Mouse (Mus musculus): ENCODE results near the gene Arvcf.

DNA sequence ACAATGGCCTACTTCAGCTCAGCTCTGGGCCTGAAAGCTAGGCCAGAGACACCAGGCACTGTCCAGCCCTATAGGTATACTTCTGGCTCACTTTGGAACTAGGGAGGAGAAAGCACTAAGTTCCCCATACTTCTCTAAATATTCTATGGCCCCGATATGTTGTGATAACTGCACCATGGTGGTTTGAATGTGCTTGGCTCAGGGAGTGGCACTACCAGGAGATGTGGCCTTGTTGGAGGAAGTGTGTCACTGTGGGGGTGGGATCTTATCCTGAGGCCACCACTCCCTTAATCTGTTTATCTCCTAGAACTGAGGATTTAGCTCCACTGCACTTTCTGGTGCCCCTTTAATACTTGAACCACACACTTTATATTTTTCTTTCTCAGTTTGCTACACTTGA, 39.8 kb upstream of the Arvcf start:
- TF ChIP-seq CTCF (IDR thresholded peaks at IDR 0.05; ENCODE audit: extremely low read depth, insufficient read length, insufficient replicate concordance, low read depth, low read length), result no peak
- no peak for TF ChIP-seq POLR2A (IDR thresholded peaks at IDR 0.05; ENCODE audit: low read depth, low read length)

Data from small intestine, adult 2 months (tissue).